Mouse (Mus musculus): Measurements from ENCODE around the gene 2010111I01Rik. TPM values are rescaled to one million over a fixed set of nuclear protein-coding genes. Genes with fewer than 3 reads are reported as not detected.
"Not testable (repeated sequence)": the region's sequence is repeated elsewhere in the genome, so short reads cannot be mapped to it uniquely, and the experiment has no call there.

The 2010111I01Rik gene
- polyA plus RNA-seq, 1 experiment from 2014 or later: 87.6 TPM

DNA sequence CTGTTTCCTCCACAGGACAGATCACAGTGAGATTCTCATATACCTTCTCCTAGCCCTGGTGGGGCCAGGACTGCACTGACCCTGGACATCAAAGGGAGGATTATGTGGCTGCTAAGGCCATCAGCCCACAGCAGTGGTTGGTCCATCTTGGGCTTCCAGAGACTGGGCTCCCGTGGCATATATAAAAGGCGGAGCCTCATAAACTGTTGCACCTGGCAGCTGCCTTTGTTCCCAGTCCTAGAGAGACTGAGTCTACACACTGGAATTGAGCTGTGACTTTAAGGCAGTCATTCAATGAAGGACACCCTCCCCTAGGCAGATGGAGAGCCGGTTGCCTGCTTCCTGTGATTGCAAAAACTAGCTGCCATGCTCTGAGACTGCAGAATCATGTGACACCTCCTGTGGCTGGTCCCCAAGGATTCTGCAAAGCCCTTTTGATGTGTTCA, 337.1 kb downstream of the 2010111I01Rik start:
- Histone ChIP-seq H3K27me3 (no peaks in the 10 kb centered on the region), H3K36me3 (peaks cover 65% of the 10 kb centered on the region), H3K9ac (no peak overlapping the region), H3K4me1 (replicated peaks) (peaks cover 40% of the 10 kb centered on the region), H3K4me2 (no peak overlapping the region), H3K9me3 (no peaks in the 10 kb centered on the region), H3K4me3 (no peak overlapping the region), H3K27ac (replicated peaks) (no peak overlapping the region)
- ATAC-seq (ENCODE audit: low read depth): no peak
- WGBS: 22% methylated on average over 3 of the region's 3 CpGs

DNA sequence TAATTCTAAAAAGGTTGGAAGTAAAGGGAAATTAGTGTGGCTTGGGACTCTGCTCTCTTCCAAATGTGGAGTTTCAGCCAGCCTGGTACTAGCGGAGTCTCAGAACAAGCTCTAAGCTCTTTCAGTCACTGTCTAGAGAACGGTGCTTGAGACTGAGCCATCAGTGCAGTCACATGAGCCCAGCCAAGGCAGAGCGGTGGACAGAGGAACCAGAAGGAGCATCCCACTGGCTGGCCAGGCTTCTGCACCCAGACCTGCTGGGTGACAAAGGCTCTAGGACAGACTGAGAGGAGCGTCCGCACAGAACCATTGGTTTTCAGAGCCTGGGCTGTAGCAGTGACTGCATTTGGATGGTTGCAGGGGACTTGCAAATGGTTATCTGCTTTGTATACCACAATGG, 337.7 kb downstream of the 2010111I01Rik start:
- 79% methylated on average over 5 of the region's 5 CpGs for WGBS
- Histone ChIP-seq H3K4me2 (no peak overlapping the region), H3K27me3 (no peaks in the 10 kb centered on the region), H3K36me3 (peaks cover 60% of the 10 kb centered on the region), H3K9me3 (no peaks in the 10 kb centered on the region), H3K9ac (no peak overlapping the region), H3K27ac (replicated peaks) (no peak overlapping the region), H3K4me3 (no peak overlapping the region), H3K4me1 (replicated peaks) (peaks cover 43% of the 10 kb centered on the region)
- no peak for ATAC-seq (ENCODE audit: low read depth)

DNA sequence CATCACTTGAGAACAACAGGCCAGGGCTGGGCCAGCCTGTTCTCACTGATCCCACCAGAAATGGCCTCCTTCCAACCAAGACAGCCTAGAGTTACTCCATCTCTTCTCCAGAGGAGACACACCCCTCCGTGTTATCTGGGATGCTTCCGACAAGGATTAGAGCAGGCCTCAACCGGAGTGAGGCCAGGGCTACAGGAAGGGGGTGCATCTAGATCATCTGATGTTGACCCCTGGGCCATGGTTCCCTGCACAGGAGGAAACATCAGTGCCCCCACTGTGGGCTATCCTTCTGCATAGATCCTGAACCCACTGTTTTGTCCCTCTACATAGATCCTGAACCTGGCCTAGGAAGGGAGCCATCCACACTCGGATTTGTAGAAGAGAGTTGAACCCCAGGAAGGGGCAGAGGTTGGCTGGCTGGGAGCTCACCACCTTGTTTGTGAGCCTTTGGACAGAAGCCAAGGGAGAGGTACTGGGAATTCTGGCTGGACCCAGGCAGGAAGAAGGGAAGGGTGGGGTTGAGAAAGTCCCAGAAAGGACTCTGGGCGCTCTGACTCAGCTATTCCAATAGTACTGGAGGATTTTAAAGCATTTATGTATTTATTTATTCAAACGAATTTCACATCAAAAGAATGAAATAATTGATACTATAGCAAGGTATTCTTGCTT, 339.6 kb downstream of the 2010111I01Rik start:
- no peak for ATAC-seq (ENCODE audit: low read depth)
- H3K4me1 ChIP-seq (replicated peaks): peaks cover 43% of the 10 kb centered on the region
- 73% methylated on average over 6 of the region's 6 CpGs for WGBS

DNA sequence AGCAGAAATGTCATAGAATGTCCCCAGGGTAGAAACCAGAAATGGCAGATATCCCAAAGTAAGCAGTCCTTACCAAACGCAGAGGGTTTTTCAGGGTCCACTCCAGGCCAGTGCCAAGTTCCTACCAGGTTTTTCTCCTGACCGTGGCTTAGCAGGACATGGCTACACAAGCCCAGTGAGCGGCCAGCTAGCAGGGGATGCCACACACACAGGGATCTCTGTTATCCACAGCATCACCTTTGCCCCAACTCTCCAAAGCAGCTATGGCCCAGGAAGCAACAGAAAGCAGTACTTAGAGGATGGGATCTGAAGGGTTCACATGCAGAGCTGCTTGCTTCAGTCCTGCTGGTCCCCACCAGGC, 340.1 kb downstream of the 2010111I01Rik start:
- H3K27me3 ChIP-seq: no peaks in the 10 kb centered on the region
- peaks cover 41% of the 10 kb centered on the region for H3K36me3 ChIP-seq
- no peak overlapping the region for H3K4me3 ChIP-seq
- peak overlapping the region; percentile 78 for H3K27ac ChIP-seq (replicated peaks)
- 26% methylated on average over 3 of the region's 3 CpGs for WGBS
- 0 out of 2 replicates have a peak, but pooled peaks have one; percentile 7 for ATAC-seq (ENCODE audit: low read depth)
- H3K4me2 ChIP-seq: no peak overlapping the region
- peak overlapping the region; percentile 2; the same call in 1 of the 2 replicates for H3K9ac ChIP-seq
- H3K4me1 ChIP-seq (replicated peaks): peaks cover 43% of the 10 kb centered on the region
- no peaks in the 10 kb centered on the region for H3K9me3 ChIP-seq

More for the DNA sequence above, 339.6 kb downstream of the 2010111I01Rik start:
- H3K9me3 ChIP-seq: no peaks in the 10 kb centered on the region
- peaks cover 45% of the 10 kb centered on the region for H3K36me3 ChIP-seq
- H3K4me3 ChIP-seq: no peak overlapping the region
- H3K27me3 ChIP-seq: no peaks in the 10 kb centered on the region
- H3K4me2 ChIP-seq: no peak overlapping the region
- no peak overlapping the region for H3K9ac ChIP-seq
- H3K27ac ChIP-seq (replicated peaks): no peak overlapping the region; the same call in 1 of the 2 replicates

DNA sequence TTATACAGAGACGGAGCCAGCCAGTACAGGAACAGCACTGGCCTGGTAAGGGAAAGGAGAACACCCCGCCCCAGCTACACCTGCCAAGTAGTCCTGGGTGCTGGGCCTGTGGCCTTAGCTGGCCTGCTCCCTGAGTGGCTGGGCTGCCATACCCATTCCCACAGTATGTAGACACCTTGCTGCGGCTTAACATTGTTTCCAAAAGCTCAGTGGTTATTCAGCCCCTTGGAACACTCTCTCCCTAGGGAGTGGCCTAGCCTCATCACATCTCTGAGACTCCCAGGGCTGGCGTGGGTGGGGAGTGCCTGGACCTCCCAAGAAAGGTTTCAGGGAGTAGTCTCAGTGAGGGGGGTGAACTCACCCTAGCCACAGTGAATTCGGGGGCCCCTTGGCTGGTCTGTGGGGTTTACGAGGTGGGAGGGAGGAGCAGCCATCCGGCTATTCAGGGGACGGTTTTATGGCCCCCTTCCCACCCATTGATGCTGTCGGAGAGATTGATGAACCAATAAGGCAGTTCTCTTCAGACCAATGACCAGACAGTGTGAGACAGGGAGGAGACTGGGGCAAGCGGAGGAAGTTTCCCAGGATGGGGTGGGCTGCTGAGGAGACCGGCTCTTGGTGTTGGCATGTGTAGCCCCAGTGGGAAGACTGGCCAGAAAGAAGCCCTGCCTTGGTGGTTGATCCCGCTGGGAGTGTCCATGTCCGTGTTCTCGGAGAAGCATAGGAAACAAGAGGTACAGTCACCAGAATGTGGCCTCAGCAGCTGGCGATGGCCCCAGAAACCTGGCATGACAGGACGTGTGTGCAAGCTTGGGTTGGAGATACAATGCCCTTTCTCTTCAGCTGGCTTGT, 340.7 kb downstream of the 2010111I01Rik start:
- Histone ChIP-seq H3K9me3 (no peaks in the 10 kb centered on the region), H3K4me1 (replicated peaks) (peaks cover 43% of the 10 kb centered on the region), H3K4me2 (peak overlapping the region; percentile 3; the same call in 1 of the 2 replicates), H3K4me3 (no peak overlapping the region), H3K27me3 (no peaks in the 10 kb centered on the region), H3K36me3 (peaks cover 35% of the 10 kb centered on the region), H3K27ac (replicated peaks) (peak overlapping the region; percentile 78), H3K9ac (peak overlapping the region; percentile 2; the same call in 1 of the 2 replicates)
- peak; percentile 85 for ATAC-seq (ENCODE audit: low read depth)
- WGBS: 6% methylated on average over 16 of the region's 16 CpGs

DNA sequence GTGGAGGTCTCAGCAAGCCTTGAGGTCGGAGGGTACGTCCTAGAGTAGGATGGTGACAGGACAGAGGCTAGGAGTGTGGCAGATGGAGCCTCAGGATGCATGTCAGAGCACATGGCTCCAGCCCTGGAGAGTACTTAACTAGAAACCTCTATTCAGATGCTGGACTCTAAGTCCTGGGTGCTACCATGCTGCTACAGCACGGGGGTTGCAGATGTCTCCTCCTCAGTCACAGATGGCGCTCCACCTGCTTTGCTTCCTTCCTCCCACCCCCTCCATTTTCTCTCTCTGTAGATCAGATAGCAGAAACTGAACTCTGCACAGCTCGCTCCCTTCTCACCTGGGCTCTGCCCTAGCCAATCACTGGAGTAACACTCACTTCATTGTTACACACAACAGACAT, 342.1 kb downstream of the 2010111I01Rik start:
- peaks cover 34% of the 10 kb centered on the region for H3K4me1 ChIP-seq (replicated peaks)
- H3K4me3 ChIP-seq: no peak overlapping the region
- ATAC-seq (ENCODE audit: low read depth): no peak
- WGBS: 73% methylated on average over 5 of the region's 5 CpGs
- H3K36me3 ChIP-seq: peaks cover 28% of the 10 kb centered on the region
- H3K27ac ChIP-seq (replicated peaks): no peak overlapping the region; the same call in 1 of the 2 replicates
- no peaks in the 10 kb centered on the region for H3K9me3 ChIP-seq
- H3K4me2 ChIP-seq: no peak overlapping the region
- H3K9ac ChIP-seq: no peak overlapping the region
- H3K27me3 ChIP-seq: no peaks in the 10 kb centered on the region

DNA sequence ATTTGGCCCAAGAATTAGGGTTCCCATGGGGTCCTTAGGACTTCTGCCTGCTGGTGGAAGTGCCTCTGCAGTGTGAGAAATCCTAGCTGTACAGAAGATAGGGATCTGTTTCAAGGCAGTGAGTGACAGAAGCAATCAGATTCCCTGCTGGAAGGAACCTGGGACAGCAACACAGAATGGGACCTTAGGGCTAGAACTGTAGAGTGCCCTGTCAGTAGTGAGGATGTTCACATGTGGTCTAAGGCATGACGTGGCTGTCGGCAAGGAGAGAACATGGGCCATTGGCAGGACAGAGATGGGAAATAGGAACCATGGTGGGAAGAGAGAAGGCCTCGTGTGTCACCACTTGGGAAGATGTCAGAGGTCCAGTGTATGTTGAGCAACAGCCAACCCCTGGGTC, 344.9 kb downstream of the 2010111I01Rik start:
- Histone ChIP-seq H3K4me1 (replicated peaks) (peaks cover 25% of the 10 kb centered on the region), H3K9ac (no peak overlapping the region), H3K4me3 (no peak overlapping the region), H3K27ac (replicated peaks) (no peak overlapping the region), H3K36me3 (0 out of 2 replicates have a peak, but pooled peaks cover 16% of the 10 kb centered on the region), H3K9me3 (no peaks in the 10 kb centered on the region), H3K4me2 (no peak overlapping the region), H3K27me3 (no peaks in the 10 kb centered on the region)
- no peak for ATAC-seq (ENCODE audit: low read depth)
- 91% methylated on average over 3 of the region's 3 CpGs for WGBS

DNA sequence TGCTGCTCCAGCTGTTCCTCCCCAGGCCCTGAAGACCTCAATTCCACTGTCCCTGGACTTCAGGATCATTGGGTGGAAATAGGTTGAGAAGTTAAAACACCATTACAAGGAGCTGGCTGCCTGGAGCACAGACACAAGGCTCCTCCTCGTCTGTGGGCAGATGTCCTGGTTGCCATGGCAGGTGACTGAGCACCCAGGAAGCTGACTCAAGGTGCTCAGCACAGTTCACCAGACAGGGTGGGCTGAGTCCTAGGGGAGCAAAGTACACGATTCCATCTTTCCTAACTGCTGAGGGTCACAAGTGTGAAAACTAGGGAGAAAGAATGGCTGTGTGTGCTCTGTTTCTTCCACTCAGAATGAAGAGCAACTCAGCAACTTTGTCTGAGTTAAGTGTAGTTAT, 346.5 kb downstream of the 2010111I01Rik start:
- Histone ChIP-seq H3K4me2 (no peak overlapping the region), H3K9me3 (no peaks in the 10 kb centered on the region), H3K27me3 (no peaks in the 10 kb centered on the region), H3K27ac (replicated peaks) (no peak overlapping the region), H3K9ac (no peak overlapping the region), H3K4me3 (no peak overlapping the region), H3K4me1 (replicated peaks) (peaks cover 9% of the 10 kb centered on the region), H3K36me3 (peaks cover 22% of the 10 kb centered on the region; the same call in 1 of the 2 replicates)
- ATAC-seq (ENCODE audit: low read depth): no peak
- WGBS: 69% methylated on average over 2 of the region's 2 CpGs

DNA sequence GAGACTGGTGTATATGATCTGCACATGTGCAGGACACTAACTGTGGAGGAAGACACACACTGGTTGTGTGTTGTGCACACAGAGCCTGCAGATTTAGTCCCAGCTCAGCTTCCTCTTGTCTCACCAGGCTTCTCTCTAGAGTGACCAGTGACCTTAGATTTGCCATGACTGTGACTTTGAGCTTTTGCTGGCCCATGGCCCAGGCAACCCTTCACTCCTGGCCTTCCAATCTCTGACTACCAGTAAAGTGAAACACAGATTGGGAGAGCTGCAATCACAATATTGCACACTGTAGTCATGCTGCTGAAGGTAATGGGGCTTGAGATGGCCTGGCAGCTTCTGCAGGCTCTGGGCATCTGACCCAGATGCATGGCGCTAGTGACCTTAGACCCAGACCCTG, 348.6 kb downstream of the 2010111I01Rik start:
- peaks cover 13% of the 10 kb centered on the region for H3K4me1 ChIP-seq (replicated peaks)
- H3K9me3 ChIP-seq: no peaks in the 10 kb centered on the region
- H3K4me2 ChIP-seq: no peak overlapping the region
- no peaks in the 10 kb centered on the region for H3K27me3 ChIP-seq
- no peak overlapping the region for H3K9ac ChIP-seq
- no peak overlapping the region for H3K27ac ChIP-seq (replicated peaks)
- peaks cover 33% of the 10 kb centered on the region for H3K36me3 ChIP-seq
- ATAC-seq (ENCODE audit: low read depth): no peak
- WGBS: 92% methylated on average over 1 of the region's 1 CpGs
- H3K4me3 ChIP-seq: no peak overlapping the region

DNA sequence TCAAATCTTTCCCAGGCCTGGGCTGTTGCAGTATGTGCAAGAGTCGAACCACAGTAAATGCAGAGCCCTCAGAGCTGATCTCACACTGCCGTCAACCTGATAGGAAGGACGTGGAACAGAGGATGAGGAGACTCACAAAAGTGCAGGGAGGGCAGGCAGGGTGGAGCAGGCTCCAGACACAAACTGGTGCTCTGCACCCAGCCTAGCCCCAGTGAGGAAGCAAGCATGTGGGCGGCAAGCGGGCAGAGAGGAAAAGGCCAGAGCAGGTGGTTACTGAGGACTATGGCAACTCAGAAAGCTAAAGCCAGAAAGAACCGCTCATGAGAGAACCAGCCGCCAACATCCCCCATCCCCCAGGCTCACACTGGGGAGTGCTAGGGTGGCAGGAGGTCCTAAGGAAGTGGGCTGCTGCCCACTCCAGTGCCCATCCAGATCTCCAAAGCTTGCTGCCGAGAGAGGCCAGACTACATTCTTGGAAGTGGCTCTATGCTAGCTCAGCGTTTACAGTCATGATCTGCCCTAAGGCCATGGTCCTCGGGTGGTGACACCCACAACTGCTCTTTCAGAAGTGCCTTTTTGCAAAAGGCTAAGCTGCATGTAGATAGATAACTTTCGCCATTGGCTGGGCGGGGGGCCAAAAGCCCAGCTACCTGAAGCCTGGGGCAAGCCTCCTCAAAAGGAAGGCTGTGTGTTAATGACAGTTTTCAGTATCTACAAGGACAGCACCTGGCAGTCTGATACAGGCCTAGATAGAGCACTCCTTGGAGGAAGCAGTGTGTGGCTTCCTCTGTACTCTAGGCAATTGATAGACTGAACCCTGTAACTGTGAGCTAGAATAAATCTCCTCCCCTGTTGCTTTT, 349.3 kb downstream of the 2010111I01Rik start:
- Histone ChIP-seq H3K4me1 (replicated peaks) (peaks cover 14% of the 10 kb centered on the region), H3K4me2 (no peak overlapping the region), H3K9ac (no peak overlapping the region), H3K9me3 (no peaks in the 10 kb centered on the region), H3K36me3 (peaks cover 33% of the 10 kb centered on the region), H3K4me3 (no peak overlapping the region), H3K27ac (replicated peaks) (no peak overlapping the region; the same call in 1 of the 2 replicates), H3K27me3 (no peaks in the 10 kb centered on the region)
- WGBS: 85% methylated on average over 12 of the region's 12 CpGs
- ATAC-seq (ENCODE audit: low read depth): no peak

DNA sequence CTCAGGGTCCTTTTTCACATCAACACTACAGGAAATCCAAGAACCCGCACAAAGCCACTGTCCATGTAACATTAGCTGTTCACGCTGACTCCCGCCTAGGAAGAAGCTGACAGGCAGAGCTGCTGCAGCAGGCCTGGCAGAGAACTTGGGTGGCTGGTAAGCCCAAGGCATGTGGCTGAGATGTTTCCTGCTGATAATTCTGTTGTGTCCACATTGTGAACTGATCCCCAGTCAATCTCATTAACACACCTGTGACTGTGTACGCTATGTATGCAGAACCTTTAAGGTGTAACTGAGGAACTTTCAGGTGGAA, 349.9 kb downstream of the 2010111I01Rik start:
- Histone ChIP-seq H3K4me1 (replicated peaks) (peaks cover 14% of the 10 kb centered on the region), H3K4me2 (no peak overlapping the region), H3K9ac (no peak overlapping the region), H3K4me3 (no peak overlapping the region), H3K27ac (replicated peaks) (no peak overlapping the region), H3K9me3 (no peaks in the 10 kb centered on the region), H3K36me3 (peaks cover 33% of the 10 kb centered on the region), H3K27me3 (no peaks in the 10 kb centered on the region)
- ATAC-seq (ENCODE audit: low read depth): no peak
- WGBS: 84% methylated on average over 4 of the region's 4 CpGs

DNA sequence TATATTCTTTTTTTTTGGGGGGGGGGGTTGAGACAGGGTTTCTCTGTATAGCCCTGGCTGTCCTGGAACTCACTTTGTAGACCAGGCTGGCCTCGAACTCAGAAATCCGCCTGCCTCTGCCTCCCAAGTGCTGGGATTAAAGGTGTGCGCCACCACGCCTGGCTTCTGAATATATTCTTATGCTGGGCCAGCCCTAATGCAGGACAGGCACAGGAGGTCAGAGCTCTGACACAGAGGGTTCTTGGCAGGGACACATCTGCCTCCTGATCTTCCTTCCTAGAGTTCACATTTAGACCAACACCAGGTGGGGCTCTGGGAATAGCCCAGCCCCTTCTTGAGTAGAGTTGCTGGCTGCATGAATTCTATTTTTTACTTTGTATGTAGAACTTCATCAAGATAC, 350.4 kb downstream of the 2010111I01Rik start:
- not testable (repeated sequence) for H3K9me3 ChIP-seq; H3K27me3 ChIP-seq; H3K4me2 ChIP-seq; ATAC-seq (ENCODE audit: low read depth); H3K4me3 ChIP-seq; H3K27ac ChIP-seq (replicated peaks); H3K9ac ChIP-seq
- WGBS: 95% methylated on average over 4 of the region's 4 CpGs
- H3K4me1 ChIP-seq (replicated peaks): peaks cover 14% of the 10 kb centered on the region
- peaks cover 33% of the 10 kb centered on the region for H3K36me3 ChIP-seq
